Comparison of ENCODE assay signal across 9 mouse cellular contexts in the genomic region with DNA sequence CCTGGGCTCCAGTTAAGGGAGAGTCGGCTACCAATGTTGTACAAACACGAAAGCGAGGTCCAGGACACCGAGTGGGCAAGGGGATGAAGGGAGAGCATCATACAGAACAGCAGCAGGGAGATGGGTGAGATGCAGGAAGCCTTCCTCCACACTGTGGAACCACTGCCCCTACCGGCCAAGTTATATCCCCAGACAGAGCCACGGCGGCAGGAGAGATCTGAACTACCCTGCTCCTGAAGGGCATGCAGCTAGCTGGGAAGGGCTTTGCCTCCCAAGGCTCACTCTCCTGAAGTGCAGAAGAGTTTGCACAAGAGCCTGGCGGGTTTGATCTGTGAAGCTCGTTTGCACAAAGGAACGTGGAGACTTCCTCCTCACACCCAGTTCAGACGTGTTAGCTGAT.
DNase-seq lines count a peak whose midpoint lies in the region; ATAC-seq lines count a peak whose summit lies in the region.
"Had no signal": no experiment of that assay in that cellular context is flagged by ENCODE, and none has a peak within 500 bp of the region (broad histone marks: within the 10 kb centered on the region; RNA-seq: fewer than 3 reads in every experiment).

No protein-coding gene starts in this region.

- H3K36me3 ChIP-seq in hindbrain, embryonic 12.5 days = no peaks in the 10 kb centered on the region
- H3K36me3 ChIP-seq: midbrain, embryonic 12.5 days had no signal

- H3K27ac ChIP-seq in hindbrain, embryonic 12.5 days = no peak overlapping the region
- H3K27ac ChIP-seq: midbrain, embryonic 12.5 days had no signal

- WGBS in hindbrain, embryonic 12.5 days = 19% methylated on average over 11 of the region's 11 CpGs

- intact Hi-C loops in left cerebral cortex, postnatal 4 days (cut with DNase I) = loop anchor here (5.0 to 10.0 kb wide), 2 partner anchors 124 to 273 kb away; a partner anchor contains a TSS
- intact Hi-C loops in left cerebral cortex, postnatal 36 days (cut with DNase I) = loop anchor here (5.0 kb wide), 1 partner anchor 263 kb away; a partner anchor contains a TSS

- H3K4me3 ChIP-seq in hindbrain, embryonic 12.5 days = no peak overlapping the region
- H3K4me3 ChIP-seq: midbrain, embryonic 12.5 days had no signal

- peak; percentile 23 for DNase-seq in adrenal gland, adult 2 months
- DNase-seq in adrenal gland, adult 18-20 months (ENCODE audit: low spot score in 2 of 2) = no peak
- peak; percentile 32 for DNase-seq in left cerebral cortex, postnatal 4 days
- DNase-seq in left cerebral cortex, postnatal 36 days (ENCODE audit: low spot score in 2 of 2) = no peak
- DNase-seq in lung, postnatal 10 days = peak; percentile 59
- no peak for DNase-seq in layer of hippocampus, adult 9-11 months
- DNase-seq in gastrocnemius, postnatal 10 days = no peak

- ATAC-seq in hindbrain, embryonic 12.5 days (ENCODE audit: low FRiP score) = 0 out of 2 replicates have a peak, but pooled peaks have one; percentile 50

- no peaks in the 10 kb centered on the region for H3K9me3 ChIP-seq in hindbrain, embryonic 12.5 days (replicated peaks)
- H3K9me3 ChIP-seq: midbrain, embryonic 12.5 days had no signal

- no peak overlapping the region for H3K4me2 ChIP-seq in hindbrain, embryonic 12.5 days (replicated peaks)
- H3K4me2 ChIP-seq: midbrain, embryonic 12.5 days had no signal

- H3K27me3 ChIP-seq in hindbrain, embryonic 12.5 days = peaks cover 64% of the 10 kb centered on the region

- H3K4me1 ChIP-seq in hindbrain, embryonic 12.5 days = peaks cover 22% of the 10 kb centered on the region

- H3K9ac ChIP-seq in hindbrain, embryonic 12.5 days = no peak overlapping the region
- H3K9ac ChIP-seq: midbrain, embryonic 12.5 days had no signal

Comparison
In these comparisons a context has a peak if more than half of its experiments do, and no peak if none do; other contexts are left out.
1. DNase-seq: peak in adrenal gland, adult 2 months (single experiment), left cerebral cortex, postnatal 4 days (single experiment) and lung, postnatal 10 days (single experiment); none in adrenal gland, adult 18-20 months (0 of 2), left cerebral cortex, postnatal 36 days (0 of 2), layer of hippocampus, adult 9-11 months (single experiment) and gastrocnemius, postnatal 10 days (single experiment).